Mouse (Mus musculus): ENCODE results near the gene Stk39. TPM values are rescaled to one million over a fixed set of nuclear protein-coding genes. Genes with fewer than 3 reads are reported as not detected.

The Stk39 gene
- polyA plus RNA-seq, 1 experiment from 2014 or later, result 24.0 TPM

DNA sequence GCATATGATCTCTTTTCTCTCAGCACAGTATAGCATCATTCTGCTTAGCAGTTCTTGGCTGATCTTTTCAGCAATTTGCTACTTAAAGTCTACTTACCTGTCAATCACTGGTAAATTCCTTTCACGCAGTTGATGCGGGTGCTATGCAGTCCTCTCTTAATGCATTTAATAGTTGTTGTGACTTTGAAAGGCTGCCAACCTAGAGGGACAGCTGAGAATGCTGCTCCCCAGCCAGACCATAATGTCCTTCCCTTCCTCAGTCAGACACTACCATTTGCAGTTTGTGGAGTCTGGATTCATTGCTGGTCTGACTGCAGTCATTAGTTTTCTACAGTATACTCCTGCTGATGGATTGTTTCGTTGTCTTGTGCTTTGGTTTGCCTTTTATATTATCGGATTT is 277.6 kb downstream of the Stk39 start:
- H3K36me3 ChIP-seq (ENCODE audit: control insufficient read depth, insufficient read depth, low read length), result no peaks in the 10 kb centered on the region
- no peak overlapping the region for H3K27ac ChIP-seq (ENCODE audit: low read depth, low read length)
- WGBS, result 68% methylated on average over 4 of the region's 4 CpGs
- no peak overlapping the region for H3K4me3 ChIP-seq (ENCODE audit: low read depth, low read length)
- no peaks in the 10 kb centered on the region for H3K9me3 ChIP-seq (replicated peaks; ENCODE audit: control insufficient read depth, low read length)
- H3K27me3 ChIP-seq (replicated peaks; ENCODE audit: control insufficient read depth, insufficient read depth, low read length), result no peaks in the 10 kb centered on the region
- no peak overlapping the region for H3K4me2 ChIP-seq (ENCODE audit: low read length)
- H3K9ac ChIP-seq (ENCODE audit: low read length), result no peak overlapping the region
- H3K4me1 ChIP-seq (ENCODE audit: control insufficient read depth, insufficient read depth, low read length), result no peaks in the 10 kb centered on the region
- ATAC-seq (no peak), DNase-seq (ENCODE audit: low spot score) (peak; percentile 22)

- Histone ChIP-seq H3K9ac (ENCODE audit: low read length) (no peak overlapping the region), H3K36me3 (ENCODE audit: control insufficient read depth, insufficient read depth, low read length) (no peaks in the 10 kb centered on the region), H3K27ac (ENCODE audit: low read depth, low read length) (no peak overlapping the region), H3K4me2 (ENCODE audit: low read length) (no peak overlapping the region), H3K4me3 (ENCODE audit: low read depth, low read length) (no peak overlapping the region), H3K4me1 (ENCODE audit: control insufficient read depth, insufficient read depth, low read length) (no peaks in the 10 kb centered on the region), H3K27me3 (replicated peaks; ENCODE audit: control insufficient read depth, insufficient read depth, low read length) (no peaks in the 10 kb centered on the region), H3K9me3 (replicated peaks; ENCODE audit: control insufficient read depth, low read length) (no peaks in the 10 kb centered on the region)
- DNase-seq (ENCODE audit: low spot score) (no peak), ATAC-seq (no peak)
Observed at GRCm38 (mm10) chr2:68193465-68193837, 278.6 kb downstream of the Stk39 start.

DNA sequence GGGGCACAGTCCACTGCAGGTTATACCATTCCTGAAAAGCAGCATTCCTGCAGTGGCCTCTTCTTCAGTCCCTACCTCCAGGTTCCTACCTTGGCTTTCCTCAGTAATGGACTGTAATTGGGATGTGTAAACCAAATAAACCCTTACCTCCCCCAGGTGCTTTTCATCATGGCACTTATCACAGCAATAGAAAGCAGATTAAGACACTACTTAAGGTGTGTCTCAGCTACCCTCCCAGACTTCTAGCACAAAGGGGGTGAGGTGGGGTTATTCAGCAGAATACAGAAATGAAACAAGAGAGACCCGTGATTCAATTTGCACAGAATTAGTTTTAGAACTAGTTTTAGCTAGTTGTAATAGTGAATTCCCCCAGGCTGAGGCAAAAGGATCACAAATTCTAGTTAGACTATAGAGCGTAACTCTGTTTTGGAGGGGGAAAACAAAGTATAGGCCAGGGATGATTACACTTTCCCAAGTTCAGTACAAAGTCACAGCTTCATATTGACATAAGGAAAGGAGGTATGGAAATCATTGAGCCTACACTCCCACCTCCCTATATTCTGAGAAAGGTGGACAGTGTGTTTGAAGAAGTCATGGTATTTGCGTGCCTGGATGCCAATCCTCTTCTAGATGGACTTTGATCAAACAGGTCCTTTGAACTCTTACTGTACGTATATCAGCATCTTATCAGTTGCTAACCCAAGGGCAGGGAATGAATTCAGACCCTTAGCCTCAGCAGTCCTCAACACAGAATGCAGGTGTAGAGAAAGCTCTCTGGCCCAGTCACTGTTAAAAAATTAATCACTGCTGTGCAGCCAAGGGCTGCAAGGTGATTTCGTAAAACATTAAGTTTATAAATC is 279.2 kb downstream of the Stk39 start:
- WGBS, result 93% methylated on average over 5 of the region's 5 CpGs
- Histone ChIP-seq H3K27ac (ENCODE audit: low read depth, low read length) (no peak overlapping the region), H3K27me3 (replicated peaks; ENCODE audit: control insufficient read depth, insufficient read depth, low read length) (no peaks in the 10 kb centered on the region), H3K4me2 (ENCODE audit: low read length) (no peak overlapping the region), H3K4me1 (ENCODE audit: control insufficient read depth, insufficient read depth, low read length) (no peaks in the 10 kb centered on the region), H3K9me3 (replicated peaks; ENCODE audit: control insufficient read depth, low read length) (no peaks in the 10 kb centered on the region), H3K9ac (ENCODE audit: low read length) (no peak overlapping the region), H3K4me3 (ENCODE audit: low read depth, low read length) (no peak overlapping the region), H3K36me3 (ENCODE audit: control insufficient read depth, insufficient read depth, low read length) (no peaks in the 10 kb centered on the region)
- ATAC-seq (no peak), DNase-seq (ENCODE audit: low spot score) (no peak)

DNA sequence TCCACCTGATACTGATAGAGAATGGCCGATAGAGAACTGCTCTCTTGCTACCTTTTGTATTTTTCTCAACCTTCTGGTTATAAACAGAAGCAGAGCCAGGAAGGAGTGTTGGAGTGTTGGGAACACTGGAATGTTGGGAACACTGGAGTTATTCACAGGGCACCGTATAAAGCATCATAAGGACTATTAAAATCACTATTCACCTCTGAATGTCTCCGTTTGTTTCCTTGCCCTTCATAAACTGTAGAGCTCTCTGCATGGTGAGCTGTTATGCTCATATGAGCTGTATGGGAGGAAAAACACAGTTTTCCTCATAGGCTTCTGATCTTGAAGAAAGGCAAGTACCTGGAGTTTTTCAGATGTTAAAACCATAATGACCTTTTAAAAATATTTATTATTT is 295.6 kb downstream of the Stk39 start:
- Histone ChIP-seq H3K9ac (ENCODE audit: low read length) (no peak overlapping the region), H3K4me1 (ENCODE audit: control insufficient read depth, insufficient read depth, low read length) (no peaks in the 10 kb centered on the region), H3K4me2 (ENCODE audit: low read length) (no peak overlapping the region), H3K4me3 (ENCODE audit: low read depth, low read length) (no peak overlapping the region), H3K9me3 (replicated peaks; ENCODE audit: control insufficient read depth, low read length) (no peaks in the 10 kb centered on the region), H3K27ac (ENCODE audit: low read depth, low read length) (no peak overlapping the region), H3K36me3 (ENCODE audit: control insufficient read depth, insufficient read depth, low read length) (no peaks in the 10 kb centered on the region), H3K27me3 (replicated peaks; ENCODE audit: control insufficient read depth, insufficient read depth, low read length) (no peaks in the 10 kb centered on the region)
- ATAC-seq (no peak), DNase-seq (ENCODE audit: low spot score) (no peak)
- 86% methylated on average over 3 of the region's 3 CpGs for WGBS

GRCm38 (mm10) chr2:68171306-68171705 is 300.8 kb downstream of the Stk39 start:
- no peaks in the 10 kb centered on the region for H3K9me3 ChIP-seq (replicated peaks; ENCODE audit: control insufficient read depth, low read length)
- no peak for DNase-seq (ENCODE audit: low spot score)
- no peak overlapping the region for H3K4me2 ChIP-seq (ENCODE audit: low read length)
- H3K27ac ChIP-seq (ENCODE audit: low read depth, low read length), result no peak overlapping the region
- no peak overlapping the region for H3K9ac ChIP-seq (ENCODE audit: low read length)
- H3K36me3 ChIP-seq (ENCODE audit: control insufficient read depth, insufficient read depth, low read length), result no peaks in the 10 kb centered on the region
- 86% methylated on average over 10 of the region's 10 CpGs for WGBS
- no peaks in the 10 kb centered on the region for H3K4me1 ChIP-seq (ENCODE audit: control insufficient read depth, insufficient read depth, low read length)
- no peaks in the 10 kb centered on the region for H3K27me3 ChIP-seq (replicated peaks; ENCODE audit: control insufficient read depth, insufficient read depth, low read length)
- no peak overlapping the region for H3K4me3 ChIP-seq (ENCODE audit: low read depth, low read length)
- ATAC-seq, result no peak

- ATAC-seq, result no peak
- Histone ChIP-seq H3K4me2 (ENCODE audit: low read length) (no peak overlapping the region), H3K36me3 (ENCODE audit: control insufficient read depth, insufficient read depth, low read length) (no peaks in the 10 kb centered on the region), H3K27me3 (replicated peaks; ENCODE audit: control insufficient read depth, insufficient read depth, low read length) (no peaks in the 10 kb centered on the region), H3K9me3 (replicated peaks; ENCODE audit: control insufficient read depth, low read length) (no peaks in the 10 kb centered on the region), H3K4me1 (ENCODE audit: control insufficient read depth, insufficient read depth, low read length) (no peaks in the 10 kb centered on the region), H3K27ac (ENCODE audit: low read depth, low read length) (no peak overlapping the region), H3K9ac (ENCODE audit: low read length) (no peak overlapping the region), H3K4me3 (ENCODE audit: low read depth, low read length) (no peak overlapping the region)
- 87% methylated on average over 4 of the region's 4 CpGs for WGBS
- no peak for DNase-seq (ENCODE audit: low spot score)
Observed at GRCm38 (mm10) chr2:68162012-68162411, 310.1 kb downstream of the Stk39 start.

DNA sequence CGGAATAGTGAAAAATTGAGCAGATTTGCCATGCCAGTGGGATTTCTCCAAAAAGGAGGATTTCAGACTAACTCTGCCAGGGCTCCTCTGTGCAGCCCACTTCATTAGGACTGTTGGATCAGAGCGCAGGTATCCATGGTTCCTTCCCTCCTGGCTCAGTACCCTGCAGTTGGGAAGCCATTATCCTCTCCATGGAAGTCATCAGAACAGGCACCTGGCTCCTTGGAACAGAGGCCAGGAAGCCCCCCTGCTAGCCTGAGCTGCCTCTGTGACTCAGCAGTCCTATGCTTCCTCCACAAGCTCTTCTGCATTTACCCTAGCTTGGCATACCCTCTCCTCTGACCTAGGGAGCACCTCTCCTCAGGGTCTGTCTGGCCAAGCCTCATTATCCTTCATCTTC is 311.5 kb downstream of the Stk39 start:
- H3K9ac ChIP-seq (ENCODE audit: low read length), result no peak overlapping the region
- no peaks in the 10 kb centered on the region for H3K27me3 ChIP-seq (replicated peaks; ENCODE audit: control insufficient read depth, insufficient read depth, low read length)
- H3K36me3 ChIP-seq (ENCODE audit: control insufficient read depth, insufficient read depth, low read length), result no peaks in the 10 kb centered on the region
- H3K4me1 ChIP-seq (ENCODE audit: control insufficient read depth, insufficient read depth, low read length), result no peaks in the 10 kb centered on the region
- H3K4me3 ChIP-seq (ENCODE audit: low read depth, low read length), result no peak overlapping the region
- no peak for ATAC-seq
- H3K4me2 ChIP-seq (ENCODE audit: low read length), result no peak overlapping the region
- H3K27ac ChIP-seq (ENCODE audit: low read depth, low read length), result no peak overlapping the region
- 92% methylated on average over 2 of the region's 2 CpGs for WGBS
- DNase-seq (ENCODE audit: low spot score), result no peak
- no peaks in the 10 kb centered on the region for H3K9me3 ChIP-seq (replicated peaks; ENCODE audit: control insufficient read depth, low read length)

Other genes starting within 250 kb of the Stk39 start
- not detected in 2 replicates for gene 4933409G03Rik, start 110.1 kb upstream of the Stk39 start, polyA plus RNA-seq (2014; fragmentation: Nextera tagmentation; extraction: Ambion mirVana)
- gene 4932414N04Rik, start 184.2 kb upstream of the Stk39 start, polyA plus RNA-seq (2014; fragmentation: Nextera tagmentation; extraction: Ambion mirVana), result not detected in 2 replicates

Measured in forebrain, embryonic 14.5 days (tissue).